ENCODE assay signal across 17 mouse cellular contexts in genomic region chr7:141541681-141542080, GRCm38 (mm10).
"Had no signal": no experiment of that assay in that cellular context is flagged by ENCODE, and none has a peak within 500 bp of the region (broad histone marks: within the 10 kb centered on the region; RNA-seq: fewer than 3 reads in every experiment).

No protein-coding gene starts in this region.

- H3K9ac ChIP-seq: limb, embryonic 13.5 days; liver, embryonic 15.5 days; lung, embryonic 15.5 days; midbrain, embryonic 12.5 days; neural tube, embryonic 13.5 days had no signal

- H3K9me3 ChIP-seq: limb, embryonic 10.5 days; limb, embryonic 13.5 days; liver, embryonic 12.5 days; liver, embryonic 15.5 days; lung, embryonic 15.5 days; midbrain, embryonic 12.5 days; neural tube, embryonic 13.5 days had no signal

- ATAC-seq: liver, embryonic 12.5 days had no signal

- H3K27ac ChIP-seq: limb, embryonic 10.5 days; midbrain, embryonic 12.5 days had no signal

- H3K4me2 ChIP-seq: limb, embryonic 13.5 days; lung, embryonic 15.5 days; midbrain, embryonic 12.5 days had no signal

- H3K36me3 ChIP-seq: limb, embryonic 10.5 days; limb, embryonic 13.5 days; lung, embryonic 15.5 days; midbrain, embryonic 12.5 days; neural tube, embryonic 13.5 days had no signal

- H3K27me3 ChIP-seq: limb, embryonic 13.5 days; liver, embryonic 12.5 days; liver, embryonic 15.5 days; lung, embryonic 15.5 days had no signal

- H3K4me3 ChIP-seq: limb, embryonic 10.5 days; limb, embryonic 13.5 days; liver, embryonic 12.5 days; liver, embryonic 15.5 days; lung, embryonic 15.5 days; midbrain, embryonic 12.5 days; neural tube, embryonic 13.5 days had no signal

- DNase-seq: kidney, adult 9 months; kidney, postnatal 14 days; kidney, postnatal 4 days; liver; lung, adult 18-20 months; lung, postnatal 10 days; lung, postnatal 36 days; retina, postnatal 1 day; thymus, adult 18-20 months; thymus, postnatal 36 days had no signal
